Mouse (Mus musculus) ovary, postnatal 14 days (tissue): ENCODE data around the gene Pccb.
A peak's percentile ranks its signal among the peaks of the same experiment; 100 is the strongest.

ENCODE experiments used
- DNase-seq: peaks from one replicate; pipeline ENCODE4 v3.0.0; 2022; ENCODE audit warnings: low spot score

The Pccb gene

DNA sequence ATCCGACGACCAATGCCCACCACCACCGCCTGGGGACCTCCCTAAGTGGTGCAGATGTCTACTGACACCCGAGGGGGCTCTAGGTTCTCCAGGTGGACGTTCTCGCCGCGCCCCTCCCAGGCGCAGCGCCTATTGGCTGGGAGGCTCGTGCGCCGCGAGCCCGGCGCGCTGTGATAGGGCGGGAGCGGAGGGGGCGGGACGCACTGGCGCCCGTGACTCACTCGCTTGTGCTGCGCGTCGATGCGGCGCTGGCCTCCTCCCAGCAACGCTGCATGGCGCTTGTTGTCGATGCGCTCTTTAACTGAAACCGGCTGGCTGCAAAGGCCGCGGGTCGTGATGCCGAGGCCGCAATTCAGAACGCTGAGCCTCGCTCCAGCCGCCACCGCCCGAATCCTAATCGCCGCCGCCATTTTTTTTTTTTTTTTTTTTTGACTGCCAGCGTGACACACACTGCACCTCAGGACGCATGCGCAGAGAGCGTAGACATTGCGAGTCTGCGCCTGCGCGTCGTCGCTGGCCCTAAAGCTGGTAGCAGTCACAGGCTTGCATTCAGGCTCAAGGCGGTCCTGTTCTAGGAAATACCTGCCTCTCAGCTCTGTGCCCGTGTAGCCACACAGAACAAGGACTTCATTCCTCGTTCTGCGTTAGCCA, at the start of gene Pccb:
Gene Pccb (minus strand): TSS at position 451 of the 651 bp plus-strand sequence.
- peak; percentile 90 for DNase-seq

DNA sequence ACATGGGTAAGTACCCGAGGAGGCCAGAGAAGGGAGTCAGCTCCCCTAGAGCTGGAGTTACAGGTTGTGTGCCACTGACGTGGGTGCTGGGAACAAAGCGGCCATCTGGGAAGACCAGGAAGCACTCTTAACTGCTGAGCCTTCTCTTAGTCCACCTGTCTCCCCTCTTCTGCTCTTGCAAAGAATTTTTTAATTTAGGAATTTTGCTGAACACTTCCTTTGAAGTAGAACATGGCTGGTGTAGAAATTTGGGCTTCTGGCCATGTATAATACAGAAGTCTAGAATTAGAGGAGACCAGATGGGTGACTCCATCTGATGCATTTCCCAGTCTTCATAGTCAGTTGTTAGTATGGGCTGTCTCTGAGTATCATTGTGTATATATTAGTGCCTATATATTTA, 49.0 kb upstream of the Pccb start:
- DNase-seq = no peak

DNA sequence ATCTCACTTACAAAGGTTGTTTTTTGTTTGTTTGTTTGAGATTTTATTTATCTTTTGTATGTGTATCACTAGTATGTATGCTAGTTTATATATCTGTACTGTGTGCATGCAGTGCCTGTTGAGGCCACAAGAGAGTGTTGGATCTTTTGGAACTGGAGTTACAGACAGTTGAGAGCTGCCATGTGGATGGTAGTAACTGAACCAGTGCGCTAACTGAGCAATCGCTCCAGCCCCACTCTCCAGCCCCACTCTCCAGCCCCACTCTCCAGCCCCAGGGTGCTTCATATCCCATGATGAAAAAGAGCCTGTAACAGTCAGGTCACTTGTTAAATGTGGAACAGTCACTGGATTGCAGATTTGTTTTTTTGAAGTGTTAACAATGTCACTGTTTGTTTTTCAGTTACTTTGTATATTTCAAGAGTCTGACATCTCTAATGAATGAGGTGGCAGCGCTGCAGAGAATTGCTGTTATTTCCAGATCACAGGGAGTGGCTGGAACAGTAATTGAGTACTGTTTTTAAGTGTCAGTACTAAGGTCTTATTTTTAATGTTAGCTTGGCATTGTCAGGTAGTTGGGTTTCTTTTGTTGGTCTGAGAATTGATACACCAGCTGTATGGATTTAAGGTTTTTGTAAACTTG, 45.5 kb upstream of the Pccb start:
- no peak for DNase-seq

DNA sequence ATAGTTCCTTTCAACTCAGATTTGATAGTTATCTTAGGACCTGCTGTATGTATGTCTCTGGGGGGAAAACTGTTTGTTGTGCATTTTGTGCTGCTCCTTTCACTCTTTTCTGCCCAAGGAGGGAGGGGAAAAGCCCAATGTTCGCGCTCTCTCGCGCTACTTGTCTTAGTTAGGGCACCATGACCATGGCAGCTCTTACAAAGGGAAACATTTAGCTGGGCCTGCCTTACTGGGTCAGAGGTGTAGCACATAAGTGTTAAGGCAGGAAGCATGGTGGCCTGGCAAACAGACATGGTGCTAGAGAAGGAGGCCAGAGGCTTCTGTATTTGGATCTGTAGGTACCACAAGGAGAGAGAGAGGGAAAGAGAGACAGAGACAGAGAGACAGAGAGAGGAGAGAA, 43.9 kb upstream of the Pccb start:
- DNase-seq = no peak

DNA sequence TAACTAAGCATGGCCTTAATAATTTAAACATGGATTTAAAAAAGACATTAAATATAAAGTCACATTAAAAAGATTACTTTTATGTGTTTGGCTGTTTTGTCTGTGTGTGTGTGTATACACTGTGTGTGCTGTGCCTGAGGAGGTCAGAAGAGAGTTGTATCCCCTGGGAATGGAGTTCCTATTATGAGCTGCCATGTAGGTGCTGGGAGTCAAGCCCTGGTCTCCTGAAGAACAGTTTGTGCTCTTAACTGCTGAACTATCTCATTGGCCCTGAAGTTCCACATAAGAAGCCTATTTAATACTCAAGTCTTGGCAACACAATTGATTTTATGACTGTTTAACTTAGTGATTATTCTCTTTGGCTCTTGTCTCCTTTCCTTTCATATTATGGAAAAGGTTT, 42.8 kb upstream of the Pccb start:
- DNase-seq = no peak

DNA sequence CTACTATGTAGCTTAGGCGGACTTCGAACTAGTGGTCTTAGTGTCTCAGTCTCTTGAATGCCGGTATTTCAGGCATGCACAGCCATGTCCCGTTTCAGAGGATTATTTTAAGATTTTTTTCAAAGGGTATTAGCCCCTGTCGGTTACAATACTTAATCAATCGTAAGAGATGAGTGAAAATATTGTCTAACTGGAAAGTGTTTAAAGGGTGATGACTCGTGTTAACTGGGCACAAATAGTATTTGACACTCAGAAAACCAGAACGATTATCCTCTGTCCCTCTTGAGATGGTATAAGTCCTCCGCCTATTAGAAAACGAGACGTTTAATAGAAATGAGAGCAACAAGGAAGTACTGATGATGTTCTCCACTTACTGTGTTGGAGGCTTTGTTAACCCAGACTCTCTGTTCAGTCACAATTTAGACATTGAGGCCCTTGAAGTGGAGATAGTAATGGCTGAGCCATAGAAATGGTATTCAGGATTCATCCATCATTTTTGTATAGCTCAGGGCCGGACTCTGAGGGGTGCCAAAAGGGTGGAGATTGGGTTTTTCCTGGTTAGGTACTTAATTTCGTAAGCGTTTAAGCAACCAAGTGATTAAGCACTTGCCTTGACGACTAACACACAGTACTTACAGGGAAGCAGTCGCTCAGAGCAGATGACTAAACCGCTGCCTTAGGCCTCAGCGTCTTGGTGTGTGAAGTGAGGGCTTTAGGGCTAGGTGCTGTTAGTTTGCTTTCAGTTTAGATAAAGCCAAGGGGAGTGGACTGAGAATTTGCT, 41.6 kb upstream of the Pccb start:
- no peak for DNase-seq

DNA sequence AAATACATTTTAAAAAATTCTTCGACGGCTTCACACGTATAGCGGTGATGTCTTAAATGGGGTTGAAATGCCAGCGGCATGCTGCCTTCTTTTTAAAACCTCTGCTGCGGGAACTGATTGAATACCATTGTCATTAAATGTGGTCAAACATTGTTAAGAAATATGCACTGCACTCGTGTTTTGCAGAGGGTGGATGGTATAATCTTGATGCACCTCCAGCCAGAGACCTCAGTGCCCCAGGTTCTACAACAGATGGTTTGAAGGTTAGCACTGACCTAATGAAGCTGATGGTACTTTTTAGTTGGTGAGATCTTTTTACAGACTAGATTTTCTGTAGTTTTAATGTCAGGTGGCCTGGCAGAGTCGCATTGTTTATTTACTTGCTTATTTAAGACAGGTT, 41.0 kb upstream of the Pccb start:
- no peak for DNase-seq

DNA sequence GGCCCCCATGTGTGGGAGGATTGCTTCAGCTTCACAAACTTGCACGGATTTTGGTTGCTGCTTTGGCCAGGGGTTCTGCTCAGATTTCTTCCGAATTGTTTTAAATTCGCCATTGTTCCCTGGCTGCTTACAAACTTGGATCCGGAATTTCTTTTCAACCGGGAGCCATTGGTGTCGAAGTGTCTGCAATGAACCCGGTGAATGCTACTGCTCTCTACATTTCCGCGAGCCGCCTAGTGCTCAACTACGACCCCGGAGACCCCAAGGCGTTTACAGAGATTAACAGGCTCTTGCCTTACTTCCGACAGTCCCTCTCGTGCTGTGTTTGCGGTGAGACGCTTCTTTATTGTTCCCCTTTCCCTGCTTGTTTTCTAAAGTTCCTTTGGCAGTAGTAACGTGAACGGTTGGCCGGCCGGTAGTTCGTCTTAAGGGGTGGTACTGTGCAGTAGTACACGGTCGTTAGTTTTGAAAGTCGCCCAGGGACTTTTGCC, 40.4 kb upstream of the Pccb start:
- peak; percentile 17 for DNase-seq

DNA sequence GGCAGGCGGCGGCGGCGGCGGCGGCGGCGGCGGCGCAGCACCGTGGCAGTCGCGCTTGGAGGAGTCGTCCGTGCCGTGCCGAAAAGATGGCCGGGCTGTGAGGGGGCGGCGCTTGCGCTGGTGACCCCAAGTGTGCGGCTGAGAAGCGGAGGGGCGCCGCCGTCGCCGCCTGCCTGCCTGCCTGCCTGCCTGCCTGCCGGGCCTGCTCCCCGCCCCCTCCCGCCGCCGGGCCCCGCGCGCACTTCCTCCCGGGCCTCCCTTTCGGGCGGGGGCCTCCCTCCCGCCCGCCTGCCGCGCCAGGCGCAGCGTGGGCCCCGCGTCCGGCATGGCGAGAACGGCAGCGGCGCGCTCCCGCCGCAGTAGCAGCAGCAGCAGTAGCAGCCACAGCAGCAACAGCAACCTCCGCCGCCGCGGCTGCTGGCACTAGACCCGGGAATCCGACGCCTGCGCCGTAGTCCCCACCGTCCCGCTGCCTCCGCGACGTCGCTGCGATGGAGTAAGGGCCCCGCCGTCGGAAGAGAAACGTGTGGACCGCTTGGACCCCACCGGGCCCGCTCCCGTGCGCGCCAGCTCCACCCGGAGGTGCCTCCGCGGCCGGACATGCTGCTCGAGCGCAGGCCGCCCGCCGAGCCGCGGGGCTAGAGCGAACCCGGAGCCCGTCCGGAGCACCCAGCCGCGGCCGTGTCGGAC, 39.8 kb upstream of the Pccb start:
- DNase-seq = peak; percentile 66

DNA sequence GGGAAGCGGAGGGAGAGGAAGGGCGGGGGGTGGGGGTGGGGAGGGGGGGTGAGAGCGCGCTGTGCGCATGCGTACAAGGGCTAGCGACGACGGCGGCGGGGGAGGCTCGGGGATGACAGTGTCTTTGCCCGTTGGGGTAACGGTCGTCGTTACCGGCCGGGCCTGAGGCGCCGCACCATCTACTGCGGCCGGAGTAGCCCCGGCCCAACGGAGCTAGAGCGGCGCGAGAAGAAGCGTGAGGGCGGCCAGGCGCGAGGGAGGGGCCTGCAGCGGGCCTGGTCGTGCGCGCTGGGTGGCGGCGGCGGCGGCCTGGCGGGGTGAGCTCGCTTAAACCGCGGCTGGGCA, 39.3 kb upstream of the Pccb start, which contains the start of gene Msl2:
Gene Msl2 (plus strand): TSS at position 115 of the 345 bp plus-strand sequence.
- DNase-seq = no peak

DNA sequence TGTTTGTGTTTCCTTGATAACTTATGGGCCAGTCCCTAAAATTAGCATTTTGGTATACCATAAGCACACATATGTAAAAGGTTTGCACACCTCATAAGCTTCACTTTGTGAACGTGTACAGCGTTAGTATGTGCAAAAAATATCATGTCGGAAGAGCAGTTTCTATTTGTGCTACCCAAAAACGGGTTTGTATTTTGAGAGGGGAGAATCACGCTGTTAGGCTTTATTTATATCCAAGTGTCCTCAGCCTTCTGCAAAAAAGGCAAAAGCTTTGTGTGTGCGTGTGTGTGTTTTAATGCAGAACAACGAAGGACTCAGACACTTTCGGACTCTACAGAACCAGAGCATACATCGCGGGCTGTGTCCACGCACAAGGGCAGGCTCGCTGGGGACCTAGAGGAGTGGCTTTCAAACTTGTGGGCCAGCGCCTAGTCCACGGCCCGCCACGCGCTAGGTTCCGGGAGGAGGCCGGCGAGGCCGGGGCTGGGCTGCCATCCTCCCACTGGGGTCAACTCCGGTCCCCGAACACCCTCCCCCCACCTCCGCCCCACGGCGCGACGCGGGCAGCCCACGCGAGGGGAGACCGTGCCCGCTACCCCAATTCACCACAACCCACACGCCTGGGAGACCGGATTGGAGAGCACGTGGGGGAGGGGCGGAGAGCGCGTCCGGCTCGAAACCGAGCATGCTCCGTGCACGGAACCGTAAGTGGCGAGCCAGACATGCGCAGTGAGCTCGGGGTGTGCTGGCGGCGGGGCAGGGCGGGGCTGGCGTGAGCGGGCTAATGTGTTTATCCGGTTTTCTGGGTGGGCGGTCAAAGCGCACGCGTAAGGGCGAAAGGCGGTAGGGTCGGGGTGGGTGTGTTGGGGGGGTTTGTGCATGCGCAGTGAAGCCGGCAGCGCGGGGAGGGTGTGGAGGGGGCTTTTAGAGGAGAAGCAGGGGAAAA, 38.6 kb upstream of the Pccb start:
- peak; percentile 96 for DNase-seq

DNA sequence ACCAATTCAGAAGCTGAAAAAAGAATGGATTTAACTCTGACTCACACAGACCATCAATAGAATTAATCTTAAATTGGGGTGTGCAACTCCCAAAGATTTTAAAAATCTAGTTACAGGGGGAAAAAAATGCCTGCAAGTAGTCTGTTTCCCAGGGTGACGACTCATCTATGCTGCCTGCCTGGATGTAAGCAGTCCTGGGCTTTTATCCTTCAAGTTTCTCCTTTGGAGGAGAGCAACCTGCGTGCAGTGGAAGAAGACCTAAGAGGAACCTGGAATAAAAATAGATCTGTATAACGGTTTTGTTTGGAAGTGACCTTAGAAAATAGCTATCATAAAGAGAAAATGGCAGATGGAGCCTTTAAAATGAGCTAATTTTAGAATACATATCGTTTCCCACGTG, 37.8 kb upstream of the Pccb start:
- DNase-seq = no peak

DNA sequence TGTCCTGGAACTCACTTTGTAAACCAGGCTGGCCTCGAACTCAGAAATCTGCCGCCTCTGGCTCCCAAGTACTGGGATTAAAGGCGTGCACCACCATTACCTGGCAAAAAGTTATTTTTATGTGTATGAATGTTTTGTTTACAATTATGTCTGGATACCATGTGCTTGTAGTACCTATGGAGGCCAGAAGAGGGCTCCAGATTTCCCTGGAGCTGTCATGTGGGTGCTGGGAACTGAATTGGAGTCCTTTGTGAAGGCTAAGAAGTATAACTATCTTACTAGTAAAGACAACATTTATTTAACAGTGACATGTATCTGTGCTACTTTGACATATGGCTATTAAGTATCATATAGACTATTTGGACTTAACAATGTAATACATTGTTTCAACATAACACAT, 35.1 kb upstream of the Pccb start:
- no peak for DNase-seq

DNA sequence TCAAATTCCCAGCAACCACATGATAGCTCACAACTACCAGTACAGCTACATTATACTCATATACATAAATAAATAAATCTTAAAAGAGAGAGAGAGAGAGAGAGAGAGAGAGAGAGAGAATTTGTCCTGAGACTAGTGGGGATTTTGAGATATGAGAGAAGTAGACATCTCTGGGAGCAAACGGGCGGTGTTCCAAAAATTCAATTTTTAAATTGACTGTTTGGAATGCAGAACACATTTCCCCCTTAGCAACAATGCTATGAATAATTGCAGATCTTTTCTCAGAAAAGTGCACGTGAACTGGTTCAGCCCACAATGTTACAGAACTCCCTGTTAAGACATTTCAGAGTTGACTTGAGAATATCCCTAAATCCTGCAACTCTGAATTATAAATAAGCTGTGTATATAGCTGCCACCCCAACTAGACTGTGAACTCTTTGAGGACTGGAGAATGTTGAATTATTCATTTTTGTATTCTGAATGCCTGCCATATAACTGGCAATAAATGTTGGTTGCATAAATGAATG, 30.4 kb upstream of the Pccb start:
- DNase-seq = no peak

DNA sequence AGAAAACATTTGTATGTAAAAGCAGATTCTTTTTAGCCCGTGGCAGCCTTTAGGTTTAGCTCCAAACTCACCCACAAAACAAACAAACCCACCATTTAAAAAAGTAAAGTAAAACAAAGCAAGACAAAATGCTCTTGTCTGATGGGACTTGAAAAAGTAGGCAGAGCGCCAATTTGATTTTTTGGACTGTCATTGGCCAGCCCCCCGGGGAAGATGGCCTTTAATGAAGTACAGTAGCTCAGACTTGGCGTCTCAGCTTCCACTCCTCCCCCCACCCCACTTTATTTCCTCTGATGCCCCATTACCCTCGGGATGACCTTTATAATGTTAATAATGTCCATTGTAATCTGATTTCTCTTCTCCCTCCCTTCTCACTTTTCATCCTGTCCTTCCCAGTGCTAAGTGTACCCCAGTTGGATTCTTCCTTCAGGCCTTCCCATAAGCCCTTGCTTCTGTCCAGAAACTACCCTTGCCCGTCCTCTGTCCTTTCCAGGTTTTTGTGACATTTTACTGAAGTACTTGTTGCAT, 27.6 kb upstream of the Pccb start:
- no peak for DNase-seq

DNA sequence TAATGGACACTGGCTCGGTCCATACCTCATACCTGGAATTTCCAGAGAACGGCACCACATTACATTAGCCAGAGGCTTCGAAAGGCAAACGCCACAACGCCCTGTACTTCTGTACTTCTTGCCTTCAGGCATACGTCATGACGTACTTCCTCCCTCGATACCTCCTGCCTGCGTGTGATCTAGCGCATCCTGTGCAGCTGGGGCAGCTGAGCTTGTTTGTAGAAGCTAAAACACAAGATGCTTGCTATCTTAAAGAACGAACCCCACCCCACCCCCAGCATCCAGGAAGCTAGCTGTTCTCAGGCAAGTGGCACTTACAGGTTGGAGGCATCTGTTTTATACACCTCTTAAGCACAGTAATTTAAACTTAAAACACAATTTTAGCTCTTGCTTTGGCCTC, 26.3 kb upstream of the Pccb start:
- no peak for DNase-seq

DNA sequence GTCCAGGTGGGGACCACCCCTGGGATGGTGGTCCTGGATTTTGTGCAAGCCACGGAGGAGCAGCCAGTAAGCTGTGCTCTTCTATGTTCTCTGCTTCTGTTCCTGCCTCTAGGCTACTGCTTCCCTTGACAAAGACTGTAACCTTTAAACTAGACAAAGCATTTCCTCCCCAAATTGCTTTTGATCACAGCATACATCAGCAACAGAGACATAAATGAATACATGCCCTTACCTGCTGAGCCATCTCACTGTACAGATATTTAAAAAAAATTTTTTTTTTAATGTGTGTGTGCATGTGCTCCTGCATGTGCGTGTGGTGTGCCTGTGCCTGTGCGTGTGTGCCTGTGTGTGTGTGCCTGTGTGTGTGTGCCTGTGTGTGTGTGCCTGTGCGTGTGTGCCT, 22.5 kb upstream of the Pccb start:
- no peak for DNase-seq

DNA sequence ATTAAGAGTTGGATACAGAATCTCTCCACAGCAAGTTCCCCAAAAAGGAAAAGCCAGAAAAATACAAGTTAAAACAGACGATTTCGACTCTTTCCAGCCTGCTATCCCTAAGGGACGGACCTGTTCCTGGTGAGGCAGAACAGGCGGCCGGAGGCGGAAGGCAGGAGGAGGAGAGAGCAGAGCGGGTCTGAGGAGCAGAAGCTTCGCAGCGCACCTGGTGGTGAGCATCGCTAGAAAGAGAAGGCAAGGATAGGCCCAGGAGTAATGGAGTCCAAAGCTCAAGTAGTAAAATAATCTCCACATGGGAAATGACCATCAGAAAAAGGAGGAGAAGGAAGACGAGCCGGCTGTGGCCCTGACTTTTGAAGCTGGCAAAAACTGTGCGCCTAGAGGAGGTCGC, 18.6 kb upstream of the Pccb start:
- no peak for DNase-seq

DNA sequence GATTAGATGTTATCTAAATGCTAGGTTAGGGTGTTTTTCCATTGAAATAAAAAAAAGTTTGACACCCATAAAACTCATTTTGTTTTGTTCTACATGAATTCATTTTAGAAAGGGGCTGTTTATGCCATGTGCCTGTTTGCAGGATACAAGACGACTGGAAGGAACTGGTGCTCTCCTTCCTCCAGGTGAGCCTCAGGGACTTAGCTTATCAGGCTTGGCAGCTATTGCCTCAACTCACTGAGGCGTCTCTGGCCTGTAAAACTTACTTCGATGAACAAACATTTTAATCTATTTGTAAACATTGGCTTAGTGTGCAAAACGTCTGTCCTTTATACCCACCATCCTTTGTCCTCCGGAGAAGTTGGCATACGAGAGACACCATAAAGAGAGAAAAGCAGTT, 18.0 kb upstream of the Pccb start:
- no peak for DNase-seq

DNA sequence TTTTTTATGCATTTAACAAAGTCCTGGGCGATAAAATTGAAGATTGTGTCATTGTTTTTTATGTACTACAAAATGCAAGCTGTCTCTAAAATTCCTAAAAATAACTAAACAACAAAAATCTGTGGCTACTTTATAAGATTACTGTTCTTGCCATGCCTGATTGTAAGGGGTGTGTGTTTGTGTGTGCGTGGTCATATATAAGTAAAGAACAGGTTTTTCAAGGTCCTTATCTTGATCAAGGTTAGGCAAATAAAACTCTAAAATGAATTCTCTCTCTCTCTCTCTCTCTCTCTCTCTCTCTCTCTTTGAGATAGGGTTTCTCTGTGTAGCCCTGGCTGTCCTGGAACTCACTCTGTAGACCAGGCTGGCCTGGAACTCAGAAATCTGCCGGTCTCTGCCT, 17.3 kb upstream of the Pccb start:
- no peak for DNase-seq
